Mouse (Mus musculus) liver, embryonic 15.5 days (tissue): ENCODE results near the gene Sarnp. TPM values are rescaled to one million over a fixed set of nuclear protein-coding genes. Genes with fewer than 3 reads are reported as not detected.

Experiments used
- polyA plus RNA-seq: library from polyadenylated mRNA; unstranded; fragments of >200 nt; fragmentation: Nextera tagmentation; extraction: Ambion mirVana; gene quantifications from 2 replicates; pipeline ENCODE4 v1.2.1, GENCODE M21; 2015

The Sarnp gene
- polyA plus RNA-seq, 1 experiment from 2014 or later: 99.7 TPM

Other genes starting within 250 kb of the Sarnp start
- 3.1 and 3.6 TPM in 2 replicates for gene Erbb3, start 227.7 kb upstream of the Sarnp start, polyA plus RNA-seq
- 296 and 352 TPM in 2 replicates for gene Rps26, start 190.6 kb upstream of the Sarnp start, polyA plus RNA-seq
- gene Ikzf4, start 171.3 kb upstream of the Sarnp start, polyA plus RNA-seq: 0.12 TPM in 2 replicates
- gene Suox, start 143.3 kb upstream of the Sarnp start, polyA plus RNA-seq: 14.3 and 14.7 TPM in 2 replicates
- 33.5 and 36.7 TPM in 2 replicates for gene Rab5b, start 121.1 kb upstream of the Sarnp start, polyA plus RNA-seq
- 0.60 and 0.68 TPM in 2 replicates for gene Pmel, start 113.1 kb upstream of the Sarnp start, polyA plus RNA-seq
- 53.7 and 56.6 TPM in 2 replicates for gene Cdk2, start 112.3 kb upstream of the Sarnp start, polyA plus RNA-seq
- gene Dgka, start 72.5 kb upstream of the Sarnp start, polyA plus RNA-seq: 2.4 and 3.0 TPM in 2 replicates
- gene Pym1, start 69.4 kb upstream of the Sarnp start, polyA plus RNA-seq: 13.3 and 14.8 TPM in 2 replicates
- gene Mmp19, start 26.4 kb upstream of the Sarnp start, polyA plus RNA-seq: 10.5 and 11.3 TPM in 2 replicates
- gene Dnajc14, start 13.3 kb upstream of the Sarnp start, polyA plus RNA-seq: 18.3 and 21.1 TPM in 2 replicates
- 2.1 and 2.9 TPM in 2 replicates for gene Tmem198b, start 13.0 kb upstream of the Sarnp start, polyA plus RNA-seq
- 73.9 and 75.5 TPM in 2 replicates for gene Ormdl2, start 4.3 kb downstream of the Sarnp start, polyA plus RNA-seq
- gene Gdf11, start 74.4 kb downstream of the Sarnp start, polyA plus RNA-seq: 0.26 and 0.31 TPM in 2 replicates
- gene Cd63, start 83.7 kb downstream of the Sarnp start, polyA plus RNA-seq: 102 and 113 TPM in 2 replicates
- 18.4 and 24.3 TPM in 2 replicates for gene Rdh5, start 105.6 kb downstream of the Sarnp start, polyA plus RNA-seq
- gene Bloc1s1, start 106.7 kb downstream of the Sarnp start, polyA plus RNA-seq: 93.9 and 96.1 TPM in 2 replicates
- gene Itga7, start 116.5 kb downstream of the Sarnp start, polyA plus RNA-seq: 0.81 and 1.1 TPM in 2 replicates
- not detected in 2 replicates for gene Mettl7b, start 143.7 kb downstream of the Sarnp start, polyA plus RNA-seq
- not detected in 2 replicates for gene Olfr9, start 172.1 kb downstream of the Sarnp start, polyA plus RNA-seq
- gene Olfr763, start 193.5 kb downstream of the Sarnp start, polyA plus RNA-seq: not detected in 2 replicates
- gene Olfr764-ps1, start 222.6 kb downstream of the Sarnp start, polyA plus RNA-seq: not detected in 2 replicates
- gene Olfr765, start 232.7 kb downstream of the Sarnp start, polyA plus RNA-seq: not detected in 2 replicates